Mouse (Mus musculus): Measurements from ENCODE around the gene Crygc. TPM values are rescaled to one million over a fixed set of nuclear protein-coding genes. Genes with fewer than 3 reads are reported as not detected.

Crygc gene
- total and polyA plus RNA-seq, 2 experiments from 2014 or later: not detected

GRCm38 (mm10) chr1:65041837-65042236 lies 31.7 kb downstream of the Crygc start:
- 93% methylated on average over 3 of the region's 3 CpGs for WGBS
- H3K36me3 ChIP-seq (ENCODE audit: insufficient read depth, low read length): no peaks in the 10 kb centered on the region

GRCm38 (mm10) chr1:65040806-65041205 lies 32.7 kb downstream of the Crygc start:
- no peaks in the 10 kb centered on the region for H3K4me1 ChIP-seq (ENCODE audit: insufficient read depth, low read length)
- H3K4me2 ChIP-seq (ENCODE audit: low read depth, low read length): no peak overlapping the region
- no peak overlapping the region for H3K4me3 ChIP-seq (ENCODE audit: low read length)
- no peak overlapping the region for H3K9ac ChIP-seq (replicated peaks; ENCODE audit: low read length)
- H3K27me3 ChIP-seq (ENCODE audit: insufficient read depth, low read length): no peaks in the 10 kb centered on the region
- H3K36me3 ChIP-seq (ENCODE audit: insufficient read depth, low read length): no peaks in the 10 kb centered on the region
- 59% methylated on average over 6 of the region's 6 CpGs for WGBS
- no peak overlapping the region for H3K27ac ChIP-seq
- DNase-seq (ENCODE audit: low spot score) (no peak), ATAC-seq (no peak)
- no peaks in the 10 kb centered on the region for H3K9me3 ChIP-seq (ENCODE audit: low read length)
- TF ChIP-seq CTCF (IDR thresholded peaks at IDR 0.05; ENCODE audit: low read depth): no peak

More at GRCm38 (mm10) chr1:65041837-65042236, 31.7 kb downstream of the Crygc start:
- Histone ChIP-seq H3K9me3 (ENCODE audit: low read length) (no peaks in the 10 kb centered on the region), H3K27ac (no peak overlapping the region), H3K9ac (replicated peaks; ENCODE audit: low read length) (no peak overlapping the region), H3K4me2 (ENCODE audit: low read depth, low read length) (no peak overlapping the region), H3K4me3 (ENCODE audit: low read length) (no peak overlapping the region), H3K27me3 (ENCODE audit: insufficient read depth, low read length) (no peaks in the 10 kb centered on the region), H3K4me1 (ENCODE audit: insufficient read depth, low read length) (no peaks in the 10 kb centered on the region)
- DNase-seq (ENCODE audit: low spot score) (no peak), ATAC-seq (no peak)
- no peak for TF ChIP-seq CTCF (IDR thresholded peaks at IDR 0.05; ENCODE audit: low read depth)

GRCm38 (mm10) chr1:65039679-65040078 lies 33.8 kb downstream of the Crygc start:
- ATAC-seq (no peak), DNase-seq (ENCODE audit: low spot score) (no peak)
- H3K9ac ChIP-seq (replicated peaks; ENCODE audit: low read length): no peak overlapping the region
- H3K4me3 ChIP-seq (ENCODE audit: low read length): no peak overlapping the region
- 80% methylated on average over 3 of the region's 3 CpGs for WGBS
- no peaks in the 10 kb centered on the region for H3K27me3 ChIP-seq (ENCODE audit: insufficient read depth, low read length)
- TF ChIP-seq CTCF (IDR thresholded peaks at IDR 0.05; ENCODE audit: low read depth): no peak
- no peaks in the 10 kb centered on the region for H3K36me3 ChIP-seq (ENCODE audit: insufficient read depth, low read length)
- H3K9me3 ChIP-seq (ENCODE audit: low read length): no peaks in the 10 kb centered on the region
- no peak overlapping the region for H3K4me2 ChIP-seq (ENCODE audit: low read depth, low read length)
- no peak overlapping the region for H3K27ac ChIP-seq
- H3K4me1 ChIP-seq (ENCODE audit: insufficient read depth, low read length): no peaks in the 10 kb centered on the region

- ATAC-seq (no peak), DNase-seq (ENCODE audit: low spot score) (no peak)
- H3K4me3 ChIP-seq (ENCODE audit: low read length): no peak overlapping the region
- no peak overlapping the region for H3K4me2 ChIP-seq (ENCODE audit: low read depth, low read length)
- H3K9ac ChIP-seq (replicated peaks; ENCODE audit: low read length): no peak overlapping the region
- H3K4me1 ChIP-seq (ENCODE audit: insufficient read depth, low read length): no peaks in the 10 kb centered on the region
- no peaks in the 10 kb centered on the region for H3K9me3 ChIP-seq (ENCODE audit: low read length)
- TF ChIP-seq CTCF (IDR thresholded peaks at IDR 0.05; ENCODE audit: low read depth): no peak
- no peaks in the 10 kb centered on the region for H3K27me3 ChIP-seq (ENCODE audit: insufficient read depth, low read length)
- H3K36me3 ChIP-seq (ENCODE audit: insufficient read depth, low read length): no peaks in the 10 kb centered on the region
- no peak overlapping the region for H3K27ac ChIP-seq
- WGBS: 75% methylated on average over 2 of the region's 2 CpGs
Observed at GRCm38 (mm10) chr1:65037542-65037941, 35.9 kb downstream of the Crygc start.

DNA sequence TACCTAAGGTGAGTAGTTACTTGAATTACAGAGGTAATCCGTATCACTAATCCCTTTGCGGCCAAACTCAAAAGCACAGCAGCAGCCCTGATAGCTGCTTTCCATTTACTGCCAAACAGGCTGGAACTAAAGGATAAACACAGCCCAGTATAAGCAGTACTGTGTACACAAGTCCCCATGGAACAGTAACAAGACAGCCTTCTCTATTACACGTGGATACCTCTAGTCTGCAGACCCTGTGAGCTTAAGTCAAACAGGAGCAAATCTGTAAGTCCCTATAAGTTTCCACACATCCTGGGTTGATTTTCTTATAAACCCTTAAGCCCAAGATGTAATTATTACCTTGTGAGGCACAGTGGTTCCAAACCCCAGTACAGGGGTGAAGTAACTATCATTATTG lies 38.0 kb downstream of the Crygc start:
- H3K9ac ChIP-seq (replicated peaks; ENCODE audit: low read length): no peak overlapping the region
- H3K4me1 ChIP-seq (ENCODE audit: insufficient read depth, low read length): no peaks in the 10 kb centered on the region
- no peak overlapping the region for H3K4me2 ChIP-seq (ENCODE audit: low read depth, low read length)
- no peaks in the 10 kb centered on the region for H3K36me3 ChIP-seq (ENCODE audit: insufficient read depth, low read length)
- no peak for TF ChIP-seq CTCF (IDR thresholded peaks at IDR 0.05; ENCODE audit: low read depth)
- no peaks in the 10 kb centered on the region for H3K9me3 ChIP-seq (ENCODE audit: low read length)
- no peak overlapping the region for H3K27ac ChIP-seq
- WGBS: 45% methylated on average over 3 of the region's 3 CpGs
- no peak overlapping the region for H3K4me3 ChIP-seq (ENCODE audit: low read length)
- H3K27me3 ChIP-seq (ENCODE audit: insufficient read depth, low read length): no peaks in the 10 kb centered on the region
- DNase-seq (ENCODE audit: low spot score): no peak
- no peak for ATAC-seq

GRCm38 (mm10) chr1:65032641-65033040 lies 40.8 kb downstream of the Crygc start, which contains the start of gene Akr1cl:
Gene Akr1cl (minus strand): TSS chr1:65032759.
- Histone ChIP-seq H3K36me3 (ENCODE audit: insufficient read depth, low read length) (no peaks in the 10 kb centered on the region), H3K9ac (replicated peaks; ENCODE audit: low read length) (no peak within 1 kb of the TSS), H3K27me3 (ENCODE audit: insufficient read depth, low read length) (no peaks in the 10 kb centered on the region), H3K4me3 (ENCODE audit: low read length) (no peak within 1 kb of the TSS), H3K4me2 (ENCODE audit: low read depth, low read length) (no peak within 1 kb of the TSS), H3K4me1 (ENCODE audit: insufficient read depth, low read length) (no peaks in the 10 kb centered on the region), H3K27ac (no peak within 1 kb of the TSS), H3K9me3 (ENCODE audit: low read length) (no peaks in the 10 kb centered on the region)
- ATAC-seq (no peak), DNase-seq (ENCODE audit: low spot score) (no peak)
- TF ChIP-seq CTCF (IDR thresholded peaks at IDR 0.05; ENCODE audit: low read depth): no peak

DNA sequence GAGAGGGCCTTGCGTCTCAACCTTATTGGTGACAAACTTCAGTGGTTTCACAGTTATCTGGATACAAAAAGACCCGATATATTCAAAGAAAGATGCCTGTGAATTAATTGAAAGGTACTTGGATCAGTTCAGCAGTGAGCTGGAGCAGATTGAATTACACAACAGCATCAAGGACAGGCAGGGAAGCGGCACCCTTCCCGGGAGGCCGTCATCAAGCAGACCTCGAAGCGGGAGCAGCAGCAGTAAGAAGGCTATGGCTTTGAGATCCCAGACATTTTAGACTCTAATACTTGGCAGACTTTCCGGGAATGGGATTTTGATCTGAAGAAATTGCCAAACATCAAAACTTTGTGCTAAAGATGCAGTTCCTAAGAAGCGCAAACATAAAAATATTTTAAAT lies 45.3 kb downstream of the Crygc start:
- no peak for DNase-seq (ENCODE audit: low spot score)
- no peak overlapping the region for H3K9ac ChIP-seq (replicated peaks; ENCODE audit: low read length)
- H3K27ac ChIP-seq: no peak overlapping the region
- H3K4me1 ChIP-seq (ENCODE audit: insufficient read depth, low read length): no peaks in the 10 kb centered on the region
- ATAC-seq: no peak
- H3K4me2 ChIP-seq (ENCODE audit: low read depth, low read length): no peak overlapping the region
- H3K9me3 ChIP-seq (ENCODE audit: low read length): no peaks in the 10 kb centered on the region
- H3K27me3 ChIP-seq (ENCODE audit: insufficient read depth, low read length): no peaks in the 10 kb centered on the region
- no peaks in the 10 kb centered on the region for H3K36me3 ChIP-seq (ENCODE audit: insufficient read depth, low read length)
- WGBS: 59% methylated on average over 9 of the region's 9 CpGs
- no peak for TF ChIP-seq CTCF (IDR thresholded peaks at IDR 0.05; ENCODE audit: low read depth)
- H3K4me3 ChIP-seq (ENCODE audit: low read length): no peak overlapping the region

Other genes with a start within 250 kb of the Crygc start
- gene Plekhm3, start 116.9 kb downstream of the Crygc start, total RNA-seq (2014; rRNA removed): 12.4 and 22.4 TPM in 2 replicates
- 4.7 and 6.1 TPM in 2 replicates for gene Plekhm3, start 116.9 kb downstream of the Crygc start, polyA plus RNA-seq (2015; fragmentation: Nextera tagmentation; extraction: Ambion mirVana)
- not detected in 2 replicates for gene Akr1cl, start 40.9 kb downstream of the Crygc start, total RNA-seq (2014; rRNA removed)
- 0.10 and 0.13 TPM in 2 replicates for gene Akr1cl, start 40.9 kb downstream of the Crygc start, polyA plus RNA-seq (2015; fragmentation: Nextera tagmentation; extraction: Ambion mirVana)
- 1.7 TPM in 1 of 2 replicates, not detected in the other for gene Cryge, start 22.5 kb downstream of the Crygc start, total RNA-seq (2014; rRNA removed)
- not detected in 2 replicates for gene Cryge, start 22.5 kb downstream of the Crygc start, polyA plus RNA-seq (2015; fragmentation: Nextera tagmentation; extraction: Ambion mirVana)
- not detected in 2 replicates for gene Crygd, start 10.2 kb downstream of the Crygc start, total RNA-seq (2014; rRNA removed)
- not detected in 2 replicates for gene Crygd, start 10.2 kb downstream of the Crygc start, polyA plus RNA-seq (2015; fragmentation: Nextera tagmentation; extraction: Ambion mirVana)
- not detected in 2 replicates for gene Crygb, start 8.6 kb upstream of the Crygc start, total RNA-seq (2014; rRNA removed)
- gene Crygb, start 8.6 kb upstream of the Crygc start, polyA plus RNA-seq (2015; fragmentation: Nextera tagmentation; extraction: Ambion mirVana): 0.40 TPM in 1 of 2 replicates, not detected in the other
- 1.9 and 5.4 TPM in 2 replicates for gene Cryga, start 29.7 kb upstream of the Crygc start, total RNA-seq (2014; rRNA removed)
- gene Cryga, start 29.7 kb upstream of the Crygc start, polyA plus RNA-seq (2015; fragmentation: Nextera tagmentation; extraction: Ambion mirVana): 1.2 TPM in 2 replicates
- gene Gm28845, start 45.9 kb upstream of the Crygc start, total RNA-seq (2014; rRNA removed): 2.6 TPM in 1 of 2 replicates, not detected in the other
- gene Gm28845, start 45.9 kb upstream of the Crygc start, polyA plus RNA-seq (2015; fragmentation: Nextera tagmentation; extraction: Ambion mirVana): 0.64 and 0.74 TPM in 2 replicates
- gene D630023F18Rik, start 49.5 kb upstream of the Crygc start, total RNA-seq (2014; rRNA removed): 4.8 and 5.0 TPM in 2 replicates
- gene D630023F18Rik, start 49.5 kb upstream of the Crygc start, polyA plus RNA-seq (2015; fragmentation: Nextera tagmentation; extraction: Ambion mirVana): 8.6 and 10.0 TPM in 2 replicates
- 201 and 210 TPM in 2 replicates for gene Idh1, start 112.8 kb upstream of the Crygc start, total RNA-seq (2014; rRNA removed)
- gene Idh1, start 112.8 kb upstream of the Crygc start, polyA plus RNA-seq (2015; fragmentation: Nextera tagmentation; extraction: Ambion mirVana): 338 and 346 TPM in 2 replicates
- gene Pikfyve, start 113.0 kb upstream of the Crygc start, total RNA-seq (2014; rRNA removed): 23.4 and 28.2 TPM in 2 replicates
- 8.7 and 10.0 TPM in 2 replicates for gene Pikfyve, start 113.0 kb upstream of the Crygc start, polyA plus RNA-seq (2015; fragmentation: Nextera tagmentation; extraction: Ambion mirVana)
- gene Pth2r, start 208.4 kb upstream of the Crygc start, total RNA-seq (2014; rRNA removed): 0.79 and 3.0 TPM in 2 replicates
- gene Pth2r, start 208.4 kb upstream of the Crygc start, polyA plus RNA-seq (2015; fragmentation: Nextera tagmentation; extraction: Ambion mirVana): 1.8 and 1.9 TPM in 2 replicates